Mouse (Mus musculus) testis, postnatal 14 days (tissue): Measurements from ENCODE around the gene Rtkn2.
A peak's percentile ranks its signal among the peaks of the same experiment; 100 is the strongest.

Experiments
- DNase-seq: peaks from one replicate; pipeline ENCODE4 v3.0.0; 2021; ENCODE audit warnings: low spot score

The Rtkn2 gene

DNA sequence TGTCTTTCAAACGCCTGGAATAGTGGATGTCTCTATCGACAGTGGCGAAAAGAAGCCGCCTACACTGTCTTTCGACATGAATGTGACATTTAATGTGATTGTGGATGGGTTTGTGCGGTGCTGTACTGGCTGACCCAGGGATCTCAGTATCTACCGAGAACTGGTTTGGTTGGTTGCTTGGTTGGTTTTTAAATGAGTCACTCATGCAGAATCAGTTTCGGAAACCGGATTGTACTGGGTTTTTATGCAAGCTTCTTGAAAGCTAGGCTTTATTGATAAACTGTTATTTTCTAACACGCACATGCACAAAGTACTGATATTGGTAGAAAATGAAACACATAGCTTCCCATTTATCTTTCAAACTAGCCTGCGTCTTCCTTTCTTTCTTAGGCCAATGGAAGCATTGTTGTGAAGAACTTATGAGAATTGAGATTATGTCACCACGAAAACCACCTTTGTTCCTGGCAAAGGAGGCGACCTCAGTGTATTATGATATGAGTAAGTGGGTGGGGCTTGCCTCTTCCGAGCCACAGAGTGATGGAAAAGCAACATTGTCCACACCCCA lies 60.4 kb downstream of the Rtkn2 start:
- DNase-seq, result no peak

DNA sequence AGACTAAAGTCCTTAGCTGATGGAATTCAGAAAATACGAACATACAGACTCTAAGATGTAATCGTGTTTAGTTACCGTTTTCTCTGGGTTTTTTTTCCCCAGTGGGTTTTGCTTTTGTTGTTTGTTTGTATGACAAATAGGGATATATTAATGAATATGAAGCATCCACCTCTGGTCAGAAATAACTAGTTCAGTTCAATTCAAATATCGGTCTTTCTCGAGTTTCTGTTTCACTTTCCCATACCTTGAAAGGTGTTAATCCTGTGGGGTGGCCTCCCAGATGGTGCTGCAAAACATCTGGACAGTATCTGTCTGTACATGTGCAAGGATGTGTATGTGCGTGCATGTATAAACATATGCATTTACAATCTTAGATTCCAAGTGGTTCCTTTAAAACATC lies 61.0 kb downstream of the Rtkn2 start:
- DNase-seq, result no peak

DNA sequence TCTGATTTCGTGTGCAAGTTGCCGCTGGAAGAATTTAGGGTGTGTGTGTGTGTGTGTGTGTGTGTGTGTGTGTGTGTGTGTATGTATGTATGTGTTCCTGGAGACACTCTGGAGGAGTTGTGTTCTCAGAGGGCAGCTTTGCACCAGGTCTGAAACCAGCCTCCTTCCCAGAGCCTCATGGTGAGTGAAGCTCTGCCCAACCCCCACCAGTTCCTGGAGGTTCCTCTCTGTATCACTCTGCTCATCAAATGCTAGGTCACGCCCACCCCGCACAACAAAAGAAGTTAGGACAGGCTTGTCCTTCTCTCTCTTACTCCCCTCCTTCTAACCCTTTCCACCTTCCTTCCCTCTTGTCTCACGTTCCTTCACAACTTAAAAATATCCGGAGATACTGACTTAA lies 64.6 kb downstream of the Rtkn2 start:
- DNase-seq, result no peak

DNA sequence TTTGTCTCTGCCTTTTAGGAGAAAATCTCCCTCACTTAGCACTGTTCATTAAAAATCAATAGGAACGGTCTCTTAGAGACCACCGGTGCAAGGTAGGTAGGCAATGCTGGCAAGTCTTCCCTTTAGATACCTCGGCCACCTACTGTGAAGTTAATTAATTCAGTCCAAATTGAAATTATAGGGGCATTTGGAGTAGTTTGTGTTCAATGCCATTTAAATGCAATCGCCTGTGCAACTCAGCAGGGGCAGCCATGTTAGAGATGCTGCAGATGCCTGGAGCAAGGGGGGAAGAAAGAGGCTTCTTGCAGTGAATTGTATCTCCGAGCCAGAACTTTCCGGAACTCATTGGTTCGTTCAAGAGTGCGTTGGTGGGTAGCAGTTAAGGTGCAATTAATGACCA lies 65.5 kb downstream of the Rtkn2 start:
- no peak for DNase-seq

DNA sequence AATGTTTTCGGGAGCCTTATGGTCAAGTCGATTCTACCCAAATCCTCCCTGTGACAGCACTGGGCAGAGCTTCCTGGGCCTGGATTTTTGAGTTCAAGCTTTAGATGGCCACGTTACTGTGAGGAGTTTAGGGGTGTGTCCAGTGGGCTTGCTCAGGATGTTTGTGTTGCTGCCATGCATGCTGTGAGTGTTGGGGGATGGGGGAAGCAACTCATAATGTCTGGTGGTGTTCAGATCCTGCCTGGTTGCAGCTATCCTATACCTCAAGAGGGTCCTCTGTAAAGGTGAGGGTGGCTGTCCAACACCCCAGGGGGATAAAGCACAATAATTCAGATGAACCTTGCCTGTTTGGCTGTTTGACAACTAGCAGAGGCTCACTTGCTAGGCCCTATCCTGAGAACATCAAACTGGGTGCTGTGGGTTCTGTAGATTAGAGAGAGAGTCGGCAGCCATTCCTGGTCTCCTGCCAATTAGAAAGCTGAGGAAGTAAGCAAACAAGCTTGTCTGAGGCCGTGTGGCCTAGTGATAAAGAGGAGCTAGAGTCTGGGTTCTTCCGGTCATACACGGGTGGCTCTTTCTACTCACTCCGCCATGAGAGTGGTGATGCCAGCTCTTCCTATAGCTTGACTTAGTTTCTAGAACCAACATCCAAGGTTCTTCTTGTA lies 69.4 kb downstream of the Rtkn2 start:
- no peak for DNase-seq

DNA sequence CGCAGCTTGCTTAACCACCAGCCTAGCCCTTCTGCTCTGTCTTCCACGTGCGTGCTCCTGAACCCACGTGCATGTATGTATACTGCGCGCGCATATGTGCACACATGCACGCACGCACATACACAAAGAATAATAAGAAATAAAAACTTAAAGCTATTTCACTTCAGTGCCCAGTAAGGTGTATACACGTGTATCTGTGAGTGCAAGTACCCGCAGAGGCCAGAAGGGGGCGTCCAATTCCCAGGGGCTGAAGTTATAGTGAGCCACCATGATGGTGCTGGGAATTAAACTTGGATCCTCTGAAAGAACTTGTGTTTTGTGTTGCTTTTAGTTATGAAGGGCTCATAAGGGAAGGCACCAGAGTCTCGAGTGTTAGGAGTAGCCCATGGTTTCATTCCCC lies 71.5 kb downstream of the Rtkn2 start:
- DNase-seq, result peak; percentile 17

DNA sequence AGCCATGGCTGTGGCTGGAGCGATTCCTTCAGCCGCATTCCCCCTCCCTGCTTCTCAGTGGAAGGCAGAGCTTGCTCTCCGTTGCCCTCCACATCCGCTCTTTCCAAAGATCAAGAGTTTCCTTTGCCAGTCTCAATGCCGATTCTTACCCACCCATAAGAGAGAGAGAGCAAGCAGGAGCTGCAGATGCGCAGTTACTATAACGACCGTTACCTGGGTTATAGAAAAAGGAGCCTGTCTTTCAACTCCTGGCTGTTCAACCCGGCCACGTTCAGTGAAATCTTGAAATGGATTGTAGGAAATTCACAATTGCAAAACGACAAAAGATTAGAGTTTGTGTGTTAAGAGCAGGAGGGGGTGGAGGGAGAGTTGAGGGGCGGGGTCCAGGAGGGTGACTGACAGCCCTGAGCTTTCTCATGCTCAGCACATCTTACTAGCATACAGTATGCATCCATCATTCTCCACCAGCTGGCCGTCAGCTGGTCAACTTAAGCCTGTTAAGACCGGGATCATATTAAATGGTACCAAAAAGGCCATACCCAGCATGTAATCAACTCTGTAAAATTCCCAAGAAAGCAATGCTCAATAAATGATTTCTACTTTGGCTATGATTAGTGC lies 72.1 kb downstream of the Rtkn2 start:
- DNase-seq, result no peak

DNA sequence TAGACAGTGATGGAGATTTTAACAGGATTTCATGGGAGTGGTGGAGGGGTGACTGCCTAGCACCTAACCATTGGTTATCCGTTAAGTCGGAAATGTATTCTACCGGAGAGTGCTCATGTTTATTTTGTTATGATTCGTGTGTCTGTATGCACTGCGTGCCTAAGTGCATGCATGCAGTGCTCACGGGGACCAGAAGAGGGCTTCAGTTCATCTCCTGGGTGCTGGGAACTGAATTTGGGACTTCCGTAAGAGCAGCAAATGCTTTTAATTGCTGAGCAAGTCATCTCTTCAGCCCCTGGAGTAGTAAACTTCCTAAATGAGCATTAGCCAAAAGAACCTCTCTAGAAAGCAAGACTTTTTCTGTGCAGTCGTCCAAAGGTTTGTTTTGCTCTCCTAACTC lies 72.9 kb downstream of the Rtkn2 start:
- no peak for DNase-seq

DNA sequence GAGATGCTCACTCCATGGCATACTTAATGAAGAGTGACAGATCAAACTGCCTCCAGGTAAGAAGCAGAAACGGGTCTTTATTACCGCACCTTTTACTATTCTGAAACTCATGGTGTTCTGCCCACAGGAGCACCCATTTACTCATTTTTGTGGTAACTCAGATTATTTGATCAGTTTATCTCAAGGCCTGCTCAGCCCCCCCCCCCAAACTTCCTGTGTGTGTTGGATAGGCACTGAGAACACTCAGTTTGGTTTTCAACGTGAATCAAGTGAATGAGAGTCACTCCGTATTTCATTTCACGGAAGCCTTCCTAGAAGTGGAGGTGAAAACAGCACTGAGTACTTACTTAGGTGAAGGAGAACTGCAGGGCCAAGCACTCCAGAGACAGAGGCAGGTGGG lies 74.8 kb downstream of the Rtkn2 start:
- no peak for DNase-seq

DNA sequence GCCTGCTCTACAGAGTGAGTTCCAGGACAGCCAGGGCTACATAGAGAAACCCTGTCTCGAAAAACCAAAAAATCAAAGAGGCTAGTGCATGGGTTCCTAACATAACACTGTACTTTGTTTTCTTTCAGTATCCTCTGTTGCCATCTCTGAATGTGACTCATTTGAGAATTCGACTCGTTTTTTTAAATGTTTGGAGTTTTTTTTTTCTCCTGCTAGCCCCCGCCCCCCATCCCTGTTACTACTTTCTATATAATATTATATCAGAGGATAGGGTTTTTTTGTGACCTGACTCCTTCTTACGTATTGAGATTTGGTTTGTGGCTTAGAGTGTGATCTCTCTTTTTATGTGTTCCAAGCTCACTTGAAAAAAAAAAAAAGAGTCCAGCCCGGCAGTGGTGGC lies 75.3 kb downstream of the Rtkn2 start:
- no peak for DNase-seq

DNA sequence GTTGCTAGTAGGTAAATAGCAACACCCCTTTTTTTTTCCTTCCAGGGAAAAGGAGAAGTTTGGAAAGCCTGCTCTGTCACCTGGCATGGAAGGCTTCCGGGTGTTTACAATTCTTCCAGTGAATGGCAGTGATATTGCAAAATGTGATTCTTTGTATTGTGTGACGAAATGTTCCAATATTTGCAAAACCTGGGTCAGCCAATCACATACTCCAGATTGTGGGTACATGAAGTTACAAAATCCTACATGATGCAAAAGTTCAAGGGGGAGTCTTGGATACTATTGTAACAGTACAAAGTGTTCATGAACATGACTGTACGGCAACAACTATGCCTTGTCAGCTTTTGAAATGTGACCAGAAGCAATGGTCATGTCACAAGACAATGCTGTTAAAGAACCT lies 78.5 kb downstream of the Rtkn2 start:
- no peak for DNase-seq

DNA sequence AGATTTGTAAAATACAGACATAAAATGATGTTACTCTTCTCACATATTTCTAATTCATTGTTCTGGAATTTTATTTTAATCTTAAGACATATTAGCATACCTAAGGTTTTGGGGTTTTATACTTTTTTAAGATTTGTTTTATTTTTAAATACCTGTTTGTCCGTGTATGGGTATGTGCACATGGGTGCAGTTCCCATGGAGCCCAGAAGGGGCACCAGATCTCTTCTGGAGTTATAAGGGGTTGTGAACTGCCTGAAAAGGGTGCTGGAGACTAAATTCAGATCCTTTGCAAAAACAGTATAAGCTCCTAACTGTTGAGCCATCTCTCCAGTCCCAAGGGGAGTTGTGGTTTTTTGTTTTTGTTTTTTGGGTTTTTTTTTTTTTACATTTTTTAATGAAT lies 79.0 kb downstream of the Rtkn2 start:
- no peak for DNase-seq

DNA sequence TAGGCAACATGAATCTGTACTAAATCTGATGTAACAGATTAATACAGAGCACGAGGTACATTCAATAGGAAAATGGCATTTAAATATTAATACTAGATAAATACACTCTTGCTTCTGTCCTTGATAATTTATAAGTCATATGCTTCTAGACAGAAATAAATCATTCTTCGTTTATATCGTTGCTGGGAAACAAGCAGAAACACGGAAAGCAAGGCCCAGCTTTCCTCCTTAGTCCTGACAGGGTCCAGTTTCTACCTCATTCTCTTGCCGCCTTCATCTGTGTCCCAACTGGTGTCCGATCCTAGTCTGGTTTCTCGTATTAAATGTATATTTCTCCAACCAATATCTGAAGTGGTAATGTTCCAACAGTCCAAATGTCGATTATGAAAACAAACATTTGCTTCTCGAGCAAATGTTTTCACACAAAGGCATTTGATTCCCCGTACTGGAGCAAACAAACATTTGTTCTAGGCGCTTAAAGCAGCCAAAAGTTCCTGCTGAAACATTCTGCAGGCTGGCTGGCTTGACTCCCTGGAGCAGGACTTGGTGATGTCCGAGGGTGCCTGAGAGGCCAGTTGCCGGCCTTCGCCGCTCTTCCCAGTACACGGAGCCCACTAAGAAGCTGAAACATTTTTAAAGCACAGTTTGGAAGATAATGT lies 81.3 kb downstream of the Rtkn2 start:
- DNase-seq, result no peak

DNA sequence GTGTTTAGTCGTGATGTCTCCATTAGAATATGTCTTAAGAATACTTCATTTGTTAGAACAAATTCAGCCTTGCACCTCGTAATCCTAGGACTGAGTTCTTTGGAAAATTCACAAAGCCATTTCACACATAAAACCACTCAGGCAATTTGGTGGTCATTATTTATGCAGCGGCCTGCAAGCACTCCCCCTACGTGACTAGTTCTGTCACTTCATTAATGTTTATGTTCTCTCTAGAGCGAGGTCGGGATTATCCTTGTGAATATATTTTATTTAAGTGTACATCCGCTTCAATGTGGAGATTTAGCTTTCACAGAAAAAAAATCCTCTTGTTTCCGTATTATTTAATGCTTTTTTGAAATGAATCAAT lies 81.9 kb downstream of the Rtkn2 start:
- DNase-seq, result no peak

DNA sequence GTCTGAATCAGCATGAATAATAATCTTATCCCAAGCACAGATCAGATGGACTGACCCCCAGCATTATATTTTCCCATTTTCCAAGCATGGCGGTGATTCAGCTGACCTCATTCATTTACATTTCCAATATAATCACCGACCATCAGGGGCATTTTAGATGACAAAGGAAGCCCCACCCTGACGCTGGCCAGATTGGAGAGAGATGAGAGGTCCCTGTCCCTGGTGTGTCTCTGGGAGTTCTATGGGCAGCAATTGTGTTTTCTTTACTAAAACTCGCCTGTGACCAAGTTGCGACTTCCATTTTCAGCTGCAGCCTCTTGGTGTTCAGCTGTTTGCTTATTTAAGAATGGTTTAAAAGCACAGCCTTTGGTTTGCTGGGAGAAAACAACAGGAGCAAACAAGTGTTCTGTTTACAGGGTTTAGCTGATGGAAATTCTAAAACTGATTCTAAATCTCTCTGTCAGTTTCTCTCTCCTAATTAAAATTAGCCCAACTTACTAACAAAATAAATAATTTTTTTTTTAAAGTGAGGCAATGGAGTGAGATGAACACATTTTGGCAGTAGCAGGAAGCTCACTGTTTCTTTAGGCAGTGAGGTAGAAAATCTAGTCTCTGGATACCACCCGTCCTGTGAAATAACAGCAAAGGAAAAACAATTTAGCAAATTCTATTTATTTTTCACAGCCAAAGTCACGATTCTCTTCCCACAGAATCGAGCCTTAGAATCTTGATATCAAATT lies 84.6 kb downstream of the Rtkn2 start:
- no peak for DNase-seq

DNA sequence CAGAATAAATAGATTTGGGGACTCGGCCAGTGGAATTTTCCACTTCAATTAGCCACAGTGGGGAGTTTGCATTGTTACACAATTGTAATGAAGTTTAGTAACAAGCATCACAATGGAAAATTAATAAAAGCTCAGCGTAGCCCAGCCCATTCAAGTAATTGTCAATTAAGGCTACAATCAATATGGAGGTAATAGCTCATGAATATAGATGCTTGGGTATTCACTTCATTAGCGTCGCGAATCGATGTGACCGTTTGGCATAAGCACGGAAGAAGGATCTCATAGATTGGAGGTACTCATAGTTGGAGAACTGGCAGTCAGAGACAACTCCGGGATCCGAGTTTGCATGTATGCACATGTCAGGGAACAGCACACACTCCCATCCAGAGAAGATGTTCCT lies 85.2 kb downstream of the Rtkn2 start:
- no peak for DNase-seq

DNA sequence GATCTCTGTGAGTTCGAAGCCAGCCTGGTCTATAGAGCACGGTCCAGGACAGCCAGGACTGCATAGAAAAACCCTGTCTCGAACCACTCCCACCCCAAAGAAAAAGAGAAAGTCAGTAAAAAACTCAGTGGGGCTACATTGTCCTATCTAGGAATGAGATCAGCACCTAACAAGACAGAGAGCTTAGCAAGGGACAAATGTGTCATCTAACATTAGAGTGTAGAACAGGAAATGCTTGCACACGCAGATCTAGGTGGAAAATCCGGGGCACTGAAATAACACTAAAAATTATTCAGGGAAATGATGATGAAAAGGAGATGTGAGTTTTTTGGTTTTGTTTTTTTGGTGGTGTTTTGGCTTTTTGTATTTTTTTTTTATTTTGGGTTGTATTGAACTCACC lies 86.8 kb downstream of the Rtkn2 start:
- no peak for DNase-seq

DNA sequence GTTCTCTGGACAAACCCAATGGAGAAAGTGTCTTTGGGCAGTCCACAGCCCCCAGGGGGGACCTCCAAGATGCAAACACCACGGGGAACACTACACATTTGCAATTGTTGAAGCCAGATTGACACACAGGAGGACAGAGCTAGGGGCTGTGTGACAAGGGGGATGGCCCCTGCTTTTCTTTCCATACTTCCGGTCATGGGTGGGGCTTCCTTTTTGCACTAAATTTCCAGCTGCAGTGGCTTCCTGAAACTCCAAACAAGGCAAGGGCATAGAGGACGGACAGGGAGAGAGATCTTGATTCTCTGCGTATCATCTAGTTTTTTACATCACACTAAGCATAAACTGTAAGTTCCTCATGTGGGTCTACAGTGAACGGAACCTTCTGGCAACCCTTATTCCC lies 88.6 kb downstream of the Rtkn2 start:
- no peak for DNase-seq

DNA sequence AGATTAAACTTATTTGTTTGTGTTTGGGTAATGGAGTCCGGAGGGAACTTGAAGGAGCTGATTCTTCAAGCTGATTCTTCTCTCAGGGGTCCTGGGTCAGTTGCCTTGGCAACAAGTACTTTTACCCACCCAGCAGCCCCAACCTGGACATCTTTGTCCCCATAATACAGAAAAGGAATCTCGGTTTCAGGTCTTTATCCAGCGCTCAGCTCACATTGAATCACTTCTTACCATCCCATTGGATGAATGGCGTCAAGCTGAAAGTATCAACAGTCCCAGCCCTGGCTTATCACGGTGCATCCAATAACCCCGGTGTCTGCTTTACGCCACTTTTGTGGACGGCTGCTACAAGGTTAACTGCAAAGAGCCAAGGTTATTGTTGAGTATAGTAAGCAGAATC lies 89.1 kb downstream of the Rtkn2 start:
- DNase-seq, result no peak

DNA sequence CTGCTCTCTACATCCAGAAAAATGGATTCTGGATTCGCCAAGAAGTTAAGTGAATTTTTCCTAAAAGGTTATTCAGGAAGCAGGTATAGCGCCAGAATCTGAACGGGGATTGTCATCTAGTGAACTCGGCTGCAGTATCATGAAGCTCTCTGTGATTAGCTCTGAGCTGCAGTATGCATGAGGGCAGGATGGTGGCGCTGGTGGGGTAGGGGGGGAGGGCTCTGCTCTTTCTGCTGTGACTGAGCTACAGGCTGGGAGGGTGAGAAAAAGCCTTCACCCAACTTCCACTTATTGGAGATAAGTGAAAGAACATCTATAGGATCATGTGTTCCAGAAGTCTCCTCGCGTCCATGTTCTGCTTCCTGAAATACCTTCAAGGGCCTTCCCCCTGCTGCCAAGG lies 91.7 kb downstream of the Rtkn2 start:
- DNase-seq, result no peak

DNA sequence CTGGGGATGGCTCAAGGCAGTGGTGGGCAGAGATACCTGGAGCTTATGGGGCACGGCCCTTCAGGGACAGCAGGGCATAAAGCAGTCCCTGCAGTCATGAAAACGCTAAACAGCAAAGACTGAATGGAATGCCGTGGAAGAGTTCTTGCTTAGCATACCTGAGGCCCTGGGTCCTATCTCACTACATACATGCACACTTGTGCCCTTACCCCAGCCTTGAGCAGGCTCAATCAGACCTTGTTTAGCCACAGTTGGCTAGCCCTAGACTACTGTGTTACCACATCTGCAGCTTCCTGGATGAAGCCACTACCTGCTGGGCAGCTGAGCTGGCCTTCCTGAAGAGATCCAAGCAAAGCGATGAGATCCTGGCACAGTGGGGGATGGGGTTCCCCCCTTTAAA lies 93.3 kb downstream of the Rtkn2 start:
- no peak for DNase-seq

DNA sequence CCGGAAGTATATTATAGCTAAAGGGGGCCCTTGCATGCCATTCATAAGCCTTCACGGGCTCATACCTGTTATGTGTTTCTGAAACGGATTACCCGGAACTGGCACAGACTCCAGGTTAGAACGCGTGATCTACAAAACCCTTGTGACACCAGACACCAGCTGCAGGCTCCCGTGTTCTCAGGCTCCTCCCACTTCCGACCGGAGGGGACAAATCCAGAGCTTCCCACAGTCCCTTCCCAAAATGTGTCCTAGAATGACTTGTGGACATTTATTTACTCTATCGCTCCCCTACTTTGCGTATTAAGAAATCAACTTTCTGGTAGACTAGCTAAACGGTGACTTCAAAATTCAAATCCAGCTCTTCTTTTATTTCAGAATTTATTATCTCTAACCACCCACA lies 94.9 kb downstream of the Rtkn2 start:
- no peak for DNase-seq

DNA sequence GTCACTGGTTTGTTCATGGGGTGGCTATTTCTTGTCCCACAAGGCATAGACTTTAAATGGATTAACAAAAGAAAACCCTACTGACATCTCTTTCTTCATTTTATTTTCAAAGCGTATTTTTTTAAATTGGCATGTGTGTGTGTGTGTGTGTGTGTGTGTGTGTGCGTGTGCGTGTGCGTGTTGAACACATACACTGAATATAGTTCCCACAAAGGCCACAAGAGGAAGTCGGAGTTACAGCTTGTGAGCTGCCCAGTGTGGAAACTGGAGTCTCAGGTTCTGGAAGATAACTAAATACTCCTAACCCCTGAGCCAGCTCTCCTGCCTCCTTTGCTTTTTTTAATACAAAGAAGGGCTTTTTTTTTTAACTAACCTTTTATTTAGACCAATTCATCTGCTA lies 95.8 kb downstream of the Rtkn2 start:
- no peak for DNase-seq
